Mouse (Mus musculus) myocyte (in vitro differentiated cells): Measurements from ENCODE around the gene Lsg1. TPM values are rescaled to one million over a fixed set of nuclear protein-coding genes. Genes with fewer than 3 reads are reported as not detected.

Source experiments
- H3K27me3 ChIP-seq: one replicate; pipeline ENCODE4 v1.6.1; 2011; ENCODE audit not compliant: control insufficient read depth, insufficient read depth, insufficient read length
- H3K36me3 ChIP-seq: one replicate; pipeline ENCODE4 v1.6.1; 2011; ENCODE audit not compliant: control insufficient read depth, insufficient read depth
- H3K4me2 ChIP-seq: one replicate; pipeline ENCODE4 v1.6.1; 2011; ENCODE audit warnings: low read depth, control low read depth
- H3K4me3 ChIP-seq: one replicate; pipeline ENCODE4 v1.5.1; 2011; ENCODE audit warnings: mild to moderate bottlenecking, control low read depth, moderate library complexity
- H3K79me2 ChIP-seq: one replicate; pipeline ENCODE4 v1.6.1; 2011; ENCODE audit not compliant: control insufficient read depth, insufficient read depth
- H3ac ChIP-seq: one replicate; pipeline ENCODE4 v1.6.1; 2011; ENCODE audit not compliant: control insufficient read depth, insufficient read length
- CEBPB ChIP-seq: IDR thresholded peaks from 2 replicates; pipeline ENCODE4 v1.6.1; 2011; ENCODE audit warnings: mild to moderate bottlenecking, moderate library complexity; ENCODE audit not compliant: poor library complexity, insufficient read depth, severe bottlenecking
- E2F4 ChIP-seq: IDR thresholded peaks from one replicate; pipeline ENCODE4 v1.6.1; 2011; ENCODE audit warnings: mild to moderate bottlenecking, control low read depth, moderate library complexity; ENCODE audit not compliant: insufficient read depth
- MAX ChIP-seq: IDR thresholded peaks from one replicate; pipeline ENCODE4 v1.6.1; 2011; ENCODE audit warnings: low read depth, mild to moderate bottlenecking, control low read depth
- MYOD1 ChIP-seq, 3 experiments: IDR thresholded peaks; one replicate each; pipeline ENCODE4 v1.6.1; 2011; ENCODE audit warnings: control low read depth in 2 of 3, low read depth in 2 of 3, mild to moderate bottlenecking in 2 of 3, moderate library complexity in 1 of 3; ENCODE audit not compliant: insufficient read length in 2 of 3, control insufficient read depth in 1 of 3
- MYOG ChIP-seq, 3 experiments: IDR thresholded peaks; one replicate each; pipeline ENCODE4 v1.6.1; 2011; ENCODE audit warnings: control low read depth in 2 of 3, low read depth in 2 of 3, mild to moderate bottlenecking in 2 of 3; ENCODE audit not compliant: insufficient read length in 2 of 3, control insufficient read depth in 1 of 3, insufficient read depth in 1 of 3
- POLR2A ChIP-seq: IDR thresholded peaks from one replicate; pipeline ENCODE4 v1.6.1; 2011; ENCODE audit warnings: low read depth, mild to moderate bottlenecking, control low read depth, moderate library complexity; ENCODE audit not compliant: insufficient read length
- POLR2AphosphoS2 ChIP-seq: IDR thresholded peaks from one replicate; pipeline ENCODE4 v1.6.1; 2011; ENCODE audit warnings: low read depth, control low read depth; ENCODE audit not compliant: insufficient read length
- REST ChIP-seq: IDR thresholded peaks from one replicate; pipeline ENCODE4 v1.6.1; 2011; ENCODE audit warnings: mild to moderate bottlenecking, control low read depth, moderate library complexity; ENCODE audit not compliant: insufficient read depth, insufficient read length
- SRF ChIP-seq: IDR thresholded peaks from one replicate; pipeline ENCODE4 v1.6.1; 2011; ENCODE audit warnings: low read depth; ENCODE audit not compliant: control insufficient read depth, insufficient read length
- TCF12 ChIP-seq: IDR thresholded peaks from one replicate; pipeline ENCODE4 v1.6.1; 2011; ENCODE audit warnings: mild to moderate bottlenecking, control low read depth; ENCODE audit not compliant: poor library complexity, insufficient read depth, severe bottlenecking
- TCF3 ChIP-seq: IDR thresholded peaks from one replicate; pipeline ENCODE4 v1.6.1; 2011; ENCODE audit warnings: low read depth, control low read depth; ENCODE audit not compliant: insufficient read length
- USF1 ChIP-seq: IDR thresholded peaks from one replicate; pipeline ENCODE4 v1.6.1; 2011; ENCODE audit warnings: low read depth, mild to moderate bottlenecking, control low read depth, moderate library complexity
- polyA plus RNA-seq: library from polyadenylated mRNA; unstranded; fragments of >200 nt; fragmentation: generic; extraction: Trizol; gene quantifications from one replicate; pipeline ENCODE4 v1.2.1, GENCODE M21; 2012; ENCODE audit warnings: missing spikeins

Gene Lsg1
- polyA plus RNA-seq, 1 experiment = 26.2 TPM

DNA sequence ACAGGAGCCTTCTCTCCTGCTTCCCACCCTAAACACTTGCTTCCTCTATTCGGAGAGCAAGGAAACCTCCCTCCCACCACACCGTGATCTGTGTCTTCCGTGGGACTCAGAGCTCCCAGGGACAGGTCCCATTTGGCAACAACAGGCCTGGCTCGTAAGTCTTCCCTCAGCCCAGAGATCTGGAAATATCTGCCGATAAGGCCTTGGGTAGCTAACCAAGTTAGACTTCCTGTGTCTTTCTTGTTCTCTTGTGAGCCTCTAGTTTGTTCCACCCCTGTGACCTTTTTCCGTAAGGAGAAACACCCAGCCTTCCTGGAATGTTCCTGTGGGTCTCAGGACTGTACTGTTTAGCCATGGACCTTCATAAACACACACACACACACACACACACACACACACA lies 44.6 kb downstream of the Lsg1 start:
- no peak for TF ChIP-seq CEBPB
- Histone ChIP-seq H3K27me3 (no peaks in the 10 kb centered on the region), H3ac (no peak overlapping the region), H3K79me2 (no peaks in the 10 kb centered on the region), H3K4me2 (no peak overlapping the region), H3K36me3 (no peaks in the 10 kb centered on the region), H3K4me3 (no peak overlapping the region)

- no peak for TF ChIP-seq SRF
- no peak for TF ChIP-seq MYOG (IDR thresholded peaks at IDR 0.05; ENCODE audit: control insufficient read depth in 1 of 3, insufficient read depth in 1 of 3, insufficient read length in 2 of 3, low read depth in 2 of 3)
- no peak for TF ChIP-seq REST
- TF ChIP-seq CEBPB = no peak
- no peak for TF ChIP-seq MAX
- no peak for TF ChIP-seq TCF3
- no peak for TF ChIP-seq TCF12
- Histone ChIP-seq H3K36me3 (no peaks in the 10 kb centered on the region), H3K27me3 (no peaks in the 10 kb centered on the region), H3ac (no peak overlapping the region), H3K4me2 (no peak overlapping the region), H3K79me2 (no peaks in the 10 kb centered on the region), H3K4me3 (no peak overlapping the region)
Observed at GRCm38 (mm10) chr16:30540107-30541001, 47.0 kb downstream of the Lsg1 start.

- TF ChIP-seq MYOD1 (IDR thresholded peaks at IDR 0.05; ENCODE audit: control insufficient read depth in 1 of 3, insufficient read length in 2 of 3, low read depth in 2 of 3) (no peak), REST (no peak), SRF (no peak), MYOG (IDR thresholded peaks at IDR 0.05; ENCODE audit: control insufficient read depth in 1 of 3, insufficient read depth in 1 of 3, insufficient read length in 2 of 3, low read depth in 2 of 3) (no peak), TCF3 (no peak), CEBPB (no peak), E2F4 (no peak), MAX (no peak), USF1 (no peak), TCF12 (no peak), POLR2A (no peak), POLR2AphosphoS2 (no peak)
- no peak overlapping the region for H3K4me3 ChIP-seq
Observed at GRCm38 (mm10) chr16:30539433-30539832, 48.0 kb downstream of the Lsg1 start.

DNA sequence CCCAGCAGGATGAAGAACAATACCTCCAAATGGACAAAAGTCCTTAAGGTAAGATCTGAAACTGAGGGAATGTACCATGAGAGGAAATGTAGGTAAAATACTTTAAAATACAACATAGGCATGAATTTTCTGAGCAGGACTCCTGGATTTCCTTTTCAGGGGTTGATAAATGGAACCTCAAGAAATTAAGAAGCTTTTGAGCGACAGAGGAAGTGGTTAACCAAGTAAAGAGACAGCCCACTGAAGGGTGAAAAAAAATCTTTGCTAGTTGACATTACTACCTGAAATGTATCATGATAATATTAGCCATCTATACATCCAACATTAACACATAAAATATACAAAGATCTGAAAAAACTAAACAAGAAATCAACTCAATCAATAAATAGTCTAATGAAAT lies 52.3 kb downstream of the Lsg1 start:
- H3ac ChIP-seq = no peak overlapping the region
- H3K79me2 ChIP-seq = no peaks in the 10 kb centered on the region
- no peak overlapping the region for H3K4me3 ChIP-seq
- H3K36me3 ChIP-seq = no peaks in the 10 kb centered on the region
- TF ChIP-seq REST (no peak), MYOD1 (IDR thresholded peaks at IDR 0.05; ENCODE audit: control insufficient read depth in 1 of 3, insufficient read length in 2 of 3, low read depth in 2 of 3) (no peak), POLR2A (no peak), POLR2AphosphoS2 (no peak), SRF (no peak), MYOG (IDR thresholded peaks at IDR 0.05; ENCODE audit: control insufficient read depth in 1 of 3, insufficient read depth in 1 of 3, insufficient read length in 2 of 3, low read depth in 2 of 3) (no peak), CEBPB (no peak)
- no peaks in the 10 kb centered on the region for H3K27me3 ChIP-seq
- H3K4me2 ChIP-seq = no peak overlapping the region

More at GRCm38 (mm10) chr16:30539433-30539832, 48.0 kb downstream of the Lsg1 start:
- H3K4me2 ChIP-seq = no peak overlapping the region
- H3K79me2 ChIP-seq = no peaks in the 10 kb centered on the region
- no peaks in the 10 kb centered on the region for H3K36me3 ChIP-seq
- H3ac ChIP-seq = no peak overlapping the region
- H3K27me3 ChIP-seq = no peaks in the 10 kb centered on the region

GRCm38 (mm10) chr16:30533592-30533991 lies 53.8 kb downstream of the Lsg1 start:
- Histone ChIP-seq H3K4me2 (no peak overlapping the region), H3ac (no peak overlapping the region), H3K4me3 (no peak overlapping the region), H3K79me2 (no peaks in the 10 kb centered on the region), H3K27me3 (no peaks in the 10 kb centered on the region), H3K36me3 (no peaks in the 10 kb centered on the region)
- no peak for TF ChIP-seq TCF3
- no peak for TF ChIP-seq POLR2A
- TF ChIP-seq SRF = no peak
- TF ChIP-seq POLR2AphosphoS2 = no peak
- TF ChIP-seq MAX = no peak
